Mouse (Mus musculus) heart, postnatal 0 days (tissue): ENCODE data around the gene Ccl26. TPM values are rescaled to one million over a fixed set of nuclear protein-coding genes. Genes with fewer than 3 reads are reported as not detected.

Experiments used
- ATAC-seq: fragments of 200-750 bp; cut with Nextera tagmentation; 2 replicates; pipeline ENCODE4 v1.8.0; 2017; ENCODE audit warnings: low read depth, moderate number of reproducible peaks, moderate library complexity; ENCODE audit not compliant: insufficient read depth
- DNase-seq: peaks from one replicate; pipeline ENCODE4 v3.0.0-alpha.2; 2016; ENCODE audit warnings: low spot score
- H3K27ac ChIP-seq: fragments of 300-500 bp; sonication (generic); 2 replicates; pipeline ENCODE4 v1.5.1; 2014; ENCODE audit warnings: low read depth, mild to moderate bottlenecking
- H3K27me3 ChIP-seq: fragments of 300-500 bp; sonication (generic); 2 replicates; pipeline ENCODE4 v1.6.1; 2014; ENCODE audit warnings: low read length, mixed read lengths; ENCODE audit not compliant: control insufficient read depth, insufficient read depth
- H3K36me3 ChIP-seq: fragments of 300-500 bp; sonication (generic); replicated peaks from 2 replicates; pipeline ENCODE4 v1.6.1; 2014; ENCODE audit warnings: low read length, mixed read lengths; ENCODE audit not compliant: control insufficient read depth, insufficient read depth
- H3K4me1 ChIP-seq: fragments of 300-500 bp; sonication (generic); 2 replicates; pipeline ENCODE4 v1.6.1; 2014; ENCODE audit warnings: antibody characterized with exemption; ENCODE audit not compliant: control insufficient read depth, insufficient read depth
- H3K4me2 ChIP-seq: fragments of 300-500 bp; sonication (generic); 2 replicates; pipeline ENCODE4 v1.6.1; 2014; ENCODE audit warnings: low read depth, mild to moderate bottlenecking, low read length, moderate library complexity
- H3K4me3 ChIP-seq: fragments of 300-500 bp; sonication (generic); 2 replicates; pipeline ENCODE4 v1.5.1; 2014; ENCODE audit warnings: low read depth, low read length
- H3K9ac ChIP-seq: fragments of 300-500 bp; sonication (generic); replicated peaks from 2 replicates; pipeline ENCODE4 v1.6.1; 2014; ENCODE audit warnings: low read depth, low read length, mixed read lengths
- H3K9me3 ChIP-seq: fragments of 300-500 bp; sonication (generic); replicated peaks from 2 replicates; pipeline ENCODE4 v1.6.1; 2016; ENCODE audit warnings: low read length; ENCODE audit not compliant: control insufficient read depth
- CTCF ChIP-seq: IDR thresholded peaks from 2 replicates; pipeline ENCODE4 v1.5.1; 2016; ENCODE audit warnings: antibody characterized with exemption, control low read depth, low read depth
- EP300 ChIP-seq: IDR thresholded peaks from 2 replicates; pipeline ENCODE4 v1.6.1; 2016; ENCODE audit warnings: antibody characterized with exemption, low read depth
- WGBS: fragments of 180-500 bp; shearing (Covaris S2); extraction: QIAGEN DNeasy Blood & Tissue Kit; methylation state at CpG from one replicate; pipeline ENCODE4 v1.1.7; 2014; 5-methylcytosine and 5-hydroxymethylcytosine counted together
- polyA plus RNA-seq: library from polyadenylated mRNA; unstranded; fragments of >200 nt; fragmentation: Nextera tagmentation; extraction: Ambion mirVana; gene quantifications from 2 replicates; pipeline ENCODE4 v1.2.1, GENCODE M21; 2015
- total RNA-seq: library from RNA; depleted of rRNA; stranded (reverse); fragments of >200 nt; gene quantifications from 2 replicates; pipeline ENCODE4 v1.2.3, GENCODE M21; 2014; ENCODE audit warnings: low replicate concordance

Ccl26 gene
- total and polyA plus RNA-seq, 2 experiments from 2014 or later: not detected

DNA sequence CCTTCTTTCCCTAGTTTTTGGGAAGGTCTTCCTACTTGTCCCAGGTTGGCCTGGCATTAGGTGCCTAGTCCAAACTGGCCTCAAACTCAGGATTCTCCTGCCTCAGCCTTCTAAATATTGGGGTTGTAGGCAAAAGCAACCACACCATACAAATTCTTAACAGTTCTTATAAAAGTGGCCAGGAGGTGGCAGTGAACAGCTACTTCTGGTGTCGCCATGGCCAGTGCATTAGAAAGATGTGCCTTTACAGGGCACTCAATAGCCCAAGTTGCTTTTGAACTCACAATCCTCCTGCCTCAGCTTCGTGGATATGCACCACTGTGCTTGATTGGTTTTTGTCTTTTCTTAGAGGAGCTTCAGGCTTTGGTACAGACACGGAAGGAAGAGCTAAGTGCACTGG lies 12.5 kb downstream of the Ccl26 start:
- TF ChIP-seq EP300: no peak
- TF ChIP-seq CTCF: peak; percentile 51
- H3K9me3 ChIP-seq: no peaks in the 10 kb centered on the region
- no peak overlapping the region for H3K9ac ChIP-seq
- ATAC-seq (no peak), DNase-seq (no peak)
- H3K27ac ChIP-seq: no peak overlapping the region
- no peaks in the 10 kb centered on the region for H3K27me3 ChIP-seq
- WGBS: 24% methylated on average over 3 of the region's 3 CpGs
- H3K4me2 ChIP-seq: no peak overlapping the region
- H3K36me3 ChIP-seq: no peaks in the 10 kb centered on the region
- H3K4me3 ChIP-seq: no peak overlapping the region
- peaks cover under 1% of the 10 kb centered on the region; the same call in 1 of the 2 replicates for H3K4me1 ChIP-seq

DNA sequence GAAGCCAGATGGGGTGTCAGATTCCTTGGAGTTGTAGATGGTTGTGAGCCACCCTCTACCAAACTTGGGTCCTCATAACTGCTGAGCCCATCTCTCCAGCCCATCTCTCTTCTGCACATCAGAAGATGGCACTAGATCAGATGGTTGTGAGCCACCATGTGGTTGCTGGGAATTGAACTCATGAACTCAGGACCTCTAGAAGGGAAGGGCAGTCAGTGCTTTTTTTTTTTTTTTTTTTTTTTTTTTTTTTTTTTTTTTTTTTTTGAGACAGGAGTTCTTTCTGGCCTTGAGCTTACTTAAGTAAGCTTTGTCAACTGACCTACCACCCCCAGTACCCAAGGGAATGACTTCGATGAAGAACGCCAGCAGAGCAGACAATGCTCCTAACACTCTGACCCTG lies 15.4 kb downstream of the Ccl26 start:
- Histone ChIP-seq H3K9ac (no peak overlapping the region), H3K36me3 (no peaks in the 10 kb centered on the region), H3K27me3 (no peaks in the 10 kb centered on the region), H3K27ac (no peak overlapping the region), H3K4me2 (no peak overlapping the region), H3K4me3 (no peak overlapping the region), H3K9me3 (no peaks in the 10 kb centered on the region), H3K4me1 (peaks cover 4% of the 10 kb centered on the region)
- 70% methylated on average over 2 of the region's 2 CpGs for WGBS
- TF ChIP-seq EP300: no peak
- no peak for TF ChIP-seq CTCF
- no peak for DNase-seq
- ATAC-seq: no peak

DNA sequence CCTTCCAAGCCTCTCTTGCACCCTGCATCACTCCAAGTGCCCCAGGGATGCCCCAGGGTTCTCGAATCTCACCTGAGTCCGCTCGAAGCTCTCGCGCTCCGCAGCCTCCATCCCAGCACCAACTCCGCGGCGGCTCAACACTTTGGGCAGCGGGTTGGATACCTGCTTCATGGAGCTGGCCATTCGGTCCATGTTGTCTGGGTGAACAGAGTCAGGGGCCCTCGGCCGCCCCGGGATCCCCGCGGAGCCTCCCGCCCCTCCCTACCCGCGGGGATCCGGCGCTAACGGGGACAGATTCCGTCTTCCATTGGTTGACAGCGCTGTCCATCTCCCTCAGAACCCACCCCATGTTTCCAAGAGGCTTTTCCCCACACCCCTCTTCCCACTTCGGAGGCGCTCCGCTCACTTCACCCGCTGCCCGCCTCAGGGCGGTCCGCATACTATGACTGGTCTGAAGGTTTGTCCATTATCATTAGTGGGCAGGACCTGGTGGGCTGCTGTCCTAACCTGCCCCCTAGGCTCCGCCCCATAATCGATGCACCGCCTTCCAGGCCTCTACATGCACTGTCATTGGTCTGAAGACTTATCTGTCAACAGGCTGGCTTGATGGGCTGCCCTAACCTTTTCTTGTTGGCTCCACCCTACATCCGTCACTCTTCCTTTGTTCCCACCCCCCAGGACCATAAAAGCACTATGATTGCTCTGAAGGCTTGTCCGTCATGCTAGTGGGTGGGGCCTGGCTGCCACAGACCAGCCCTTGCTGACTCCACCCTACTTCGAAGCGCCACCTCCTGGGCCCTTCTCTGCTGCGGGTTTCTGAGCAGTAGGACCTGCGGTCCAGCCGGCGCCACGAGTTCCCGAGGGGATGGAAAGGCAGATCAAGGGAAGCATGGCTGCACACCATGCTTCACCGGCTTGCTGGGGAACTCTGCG lies 18.2 kb downstream of the Ccl26 start, which contains the start of gene Hip1:
Gene Hip1, minus strand, starts transcription at position 256 of the 933 bp plus-strand sequence.
- H3K36me3 ChIP-seq: no peaks in the 10 kb centered on the region
- peak within 1 kb of the TSS; percentile 59 for H3K9ac ChIP-seq
- H3K4me2 ChIP-seq: peak within 1 kb of the TSS; percentile 90
- TF ChIP-seq CTCF (peak; percentile 72), EP300 (no peak)
- H3K27me3 ChIP-seq: no peaks in the 10 kb centered on the region
- peak within 1 kb of the TSS; percentile 69 for H3K4me3 ChIP-seq
- DNase-seq (peak; percentile 99), ATAC-seq (peak; percentile 98)
- peak within 1 kb of the TSS; percentile 9 for H3K27ac ChIP-seq
- H3K9me3 ChIP-seq: no peaks in the 10 kb centered on the region
- 1% methylated on average over 46 of the region's 46 CpGs for whole genome bisulfite sequencing
- H3K4me1 ChIP-seq: peaks cover 4% of the 10 kb centered on the region

GRCm38 (mm10) chr5:135544032-135544558 lies 19.3 kb downstream of the Ccl26 start:
- Histone ChIP-seq H3K36me3 (no peaks in the 10 kb centered on the region), H3K4me1 (peaks cover 4% of the 10 kb centered on the region), H3K9me3 (no peaks in the 10 kb centered on the region), H3K4me3 (peak overlapping the region; percentile 69), H3K4me2 (peak overlapping the region; percentile 90), H3K27me3 (no peaks in the 10 kb centered on the region), H3K27ac (peak overlapping the region; percentile 9), H3K9ac (peak overlapping the region; percentile 59)
- DNase-seq (no peak), ATAC-seq (no peak)
- WGBS: 4% methylated on average over 15 of the region's 15 CpGs
- no peak for TF ChIP-seq CTCF
- no peak for TF ChIP-seq EP300

DNA sequence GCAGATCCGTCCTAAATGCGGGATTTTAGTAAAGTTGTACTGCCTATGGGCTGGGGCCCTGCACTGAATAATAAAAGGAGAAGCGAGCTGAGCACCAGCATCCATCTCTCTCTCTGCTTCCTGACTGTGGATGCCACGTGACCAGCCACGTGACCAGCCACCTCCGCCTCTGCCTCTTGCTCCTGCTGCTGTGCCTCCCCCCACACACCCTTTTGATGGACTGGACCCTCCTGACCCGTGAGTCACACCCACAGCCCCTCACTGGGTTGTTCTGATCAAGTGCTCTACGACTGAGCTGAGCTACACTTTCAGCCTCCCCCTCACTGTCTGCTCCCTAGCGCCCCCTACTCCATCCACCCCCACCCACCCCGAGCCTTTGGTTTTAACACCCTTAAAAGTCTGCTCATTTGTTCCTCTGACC lies 25.6 kb downstream of the Ccl26 start:
- Histone ChIP-seq H3K9ac (no peak overlapping the region), H3K36me3 (0 out of 2 replicates have a peak, but pooled peaks cover 3% of the 10 kb centered on the region), H3K4me3 (no peak overlapping the region), H3K27ac (no peak overlapping the region), H3K9me3 (no peaks in the 10 kb centered on the region), H3K4me2 (no peak overlapping the region), H3K4me1 (0 out of 2 replicates have a peak, but pooled peaks cover 6% of the 10 kb centered on the region), H3K27me3 (no peaks in the 10 kb centered on the region)
- whole genome bisulfite sequencing: 83% methylated on average over 10 of the region's 10 CpGs
- DNase-seq (no peak), ATAC-seq (no peak)
- TF ChIP-seq CTCF (no peak), EP300 (no peak)
